9 mouse cellular contexts compared by ENCODE assay signal in genomic region chr17:40837308-40837707, GRCm38 (mm10). TPM values are rescaled to one million over a fixed set of nuclear protein-coding genes. Genes with fewer than 3 reads are reported as not detected.
A peak's percentile ranks its signal among the peaks of the same experiment; 100 is the strongest.
DNase-seq lines count a peak whose midpoint lies in the region; ATAC-seq lines count a peak whose summit lies in the region.
"Had no signal": no experiment of that assay in that cellular context is flagged by ENCODE, and none has a peak within 500 bp of the region (broad histone marks: within the 10 kb centered on the region; RNA-seq: fewer than 3 reads in every experiment).

No protein-coding gene starts in this region.

- H3K4me1 ChIP-seq in forebrain, embryonic 13.5 days = no peaks in the 10 kb centered on the region
- no peaks in the 10 kb centered on the region for H3K4me1 ChIP-seq in forebrain, embryonic 10.5 days
- H3K4me1 ChIP-seq in neural tube, embryonic 14.5 days (ENCODE audit: control insufficient read depth, insufficient read depth, low read length) = no peaks in the 10 kb centered on the region
- no peaks in the 10 kb centered on the region for H3K4me1 ChIP-seq in hindbrain, embryonic 14.5 days (replicated peaks; ENCODE audit: control insufficient read depth, insufficient read depth, low read length)
- H3K4me1 ChIP-seq: hindbrain, embryonic 15.5 days had no signal

- H3K27ac ChIP-seq in forebrain, embryonic 13.5 days = no peak overlapping the region
- no peak overlapping the region for H3K27ac ChIP-seq in forebrain, embryonic 10.5 days
- no peak overlapping the region for H3K27ac ChIP-seq in neural tube, embryonic 14.5 days (ENCODE audit: low read depth, low read length)
- H3K27ac ChIP-seq in hindbrain, embryonic 14.5 days = no peak overlapping the region
- H3K27ac ChIP-seq: hindbrain, embryonic 15.5 days had no signal

- DNase-seq in forebrain, embryonic 10.5 days (ENCODE audit: extremely low spot score, low spot score) = no peak
- no peak for DNase-seq in neural tube, embryonic 10.5 days (ENCODE audit: extremely low spot score, low spot score)
- peak; percentile 28 for DNase-seq in hindbrain, embryonic 14.5 days (ENCODE audit: low spot score)
- DNase-seq in retina, postnatal 1 day = peak; percentile 63
- no peak for DNase-seq in thymus, adult 18-20 months
- no peak for DNase-seq in layer of hippocampus, adult 9-11 months

- 0 out of 2 replicates have a peak, but pooled peaks have one; percentile 51 for ATAC-seq in forebrain, embryonic 13.5 days
- peak; percentile 61; the same call in 1 of the 2 replicates for ATAC-seq in neural tube, embryonic 14.5 days (ENCODE audit: low read depth)
- ATAC-seq in hindbrain, embryonic 14.5 days (ENCODE audit: low FRiP score) = peak; percentile 46; the same call in 1 of the 2 replicates

- no peaks in the 10 kb centered on the region for H3K27me3 ChIP-seq in forebrain, embryonic 13.5 days
- H3K27me3 ChIP-seq in forebrain, embryonic 10.5 days (ENCODE audit: poor library complexity, severe bottlenecking) = no peaks in the 10 kb centered on the region
- H3K27me3 ChIP-seq in neural tube, embryonic 14.5 days (ENCODE audit: control insufficient read depth, insufficient read depth, low read length) = no peaks in the 10 kb centered on the region
- no peaks in the 10 kb centered on the region for H3K27me3 ChIP-seq in hindbrain, embryonic 14.5 days (ENCODE audit: control insufficient read depth, insufficient read depth, low read length)
- H3K27me3 ChIP-seq: hindbrain, embryonic 15.5 days had no signal

- H3K9ac ChIP-seq in forebrain, embryonic 13.5 days = no peak overlapping the region
- H3K9ac ChIP-seq in neural tube, embryonic 14.5 days (replicated peaks; ENCODE audit: low read depth, low read length) = no peak overlapping the region
- no peak overlapping the region for H3K9ac ChIP-seq in hindbrain, embryonic 14.5 days
- H3K9ac ChIP-seq: hindbrain, embryonic 15.5 days had no signal

- H3K4me3 ChIP-seq in forebrain, embryonic 13.5 days = no peak overlapping the region
- H3K4me3 ChIP-seq in forebrain, embryonic 10.5 days = no peak overlapping the region
- H3K4me3 ChIP-seq in neural tube, embryonic 14.5 days (ENCODE audit: low read depth, low read length) = no peak overlapping the region
- no peak overlapping the region for H3K4me3 ChIP-seq in hindbrain, embryonic 14.5 days (replicated peaks; ENCODE audit: low read length)
- H3K4me3 ChIP-seq: hindbrain, embryonic 15.5 days had no signal

- no peak overlapping the region for H3K4me2 ChIP-seq in forebrain, embryonic 13.5 days
- H3K4me2 ChIP-seq in neural tube, embryonic 14.5 days (ENCODE audit: low read depth, low read length) = no peak overlapping the region
- H3K4me2 ChIP-seq in hindbrain, embryonic 14.5 days (replicated peaks) = no peak overlapping the region
- H3K4me2 ChIP-seq: hindbrain, embryonic 15.5 days had no signal

- no peaks in the 10 kb centered on the region for H3K9me3 ChIP-seq in forebrain, embryonic 13.5 days (replicated peaks)
- no peaks in the 10 kb centered on the region for H3K9me3 ChIP-seq in forebrain, embryonic 10.5 days
- H3K9me3 ChIP-seq in neural tube, embryonic 14.5 days (ENCODE audit: control insufficient read depth, low read length) = no peaks in the 10 kb centered on the region
- H3K9me3 ChIP-seq in hindbrain, embryonic 14.5 days (ENCODE audit: control insufficient read depth, low read length) = no peaks in the 10 kb centered on the region
- H3K9me3 ChIP-seq: hindbrain, embryonic 15.5 days had no signal

- H3K36me3 ChIP-seq in forebrain, embryonic 13.5 days (ENCODE audit: poor library complexity, severe bottlenecking) = no peaks in the 10 kb centered on the region
- H3K36me3 ChIP-seq in forebrain, embryonic 10.5 days (replicated peaks) = no peaks in the 10 kb centered on the region
- no peaks in the 10 kb centered on the region for H3K36me3 ChIP-seq in neural tube, embryonic 14.5 days (ENCODE audit: control insufficient read depth, insufficient read depth, low read length)
- no peaks in the 10 kb centered on the region for H3K36me3 ChIP-seq in hindbrain, embryonic 14.5 days (replicated peaks; ENCODE audit: control insufficient read depth, insufficient read depth)
- H3K36me3 ChIP-seq: hindbrain, embryonic 15.5 days had no signal

RNA-seq across cellular contexts. Expression of gene Rhag, which starts 26.4 kb away (rescaled TPM):
- 0.06 and 0.76 TPM in 2 replicates for polyA plus RNA-seq in forebrain, embryonic 13.5 days (2015; fragmentation: Nextera tagmentation; extraction: Ambion mirVana)
- polyA plus RNA-seq in forebrain, embryonic 10.5 days (2016; fragmentation: Nextera tagmentation; extraction: Ambion mirVana) = 5.7 and 8.2 TPM in 2 replicates
- polyA plus RNA-seq in neural tube, embryonic 14.5 days (2014; fragmentation: Nextera tagmentation; extraction: Ambion mirVana) = 0.20 and 0.57 TPM in 2 replicates
- polyA plus RNA-seq in hindbrain, embryonic 14.5 days (2014; fragmentation: Nextera tagmentation; extraction: Ambion mirVana) = 0.13 and 0.41 TPM in 2 replicates

RNA-seq across cellular contexts. Expression of gene Crisp2, which starts 30.5 kb away (rescaled TPM):
- polyA plus RNA-seq in forebrain, embryonic 13.5 days (2015; fragmentation: Nextera tagmentation; extraction: Ambion mirVana) = not detected in 2 replicates
- polyA plus RNA-seq in forebrain, embryonic 10.5 days (2016; fragmentation: Nextera tagmentation; extraction: Ambion mirVana) = not detected in 2 replicates
- not detected in 2 replicates for polyA plus RNA-seq in neural tube, embryonic 14.5 days (2014; fragmentation: Nextera tagmentation; extraction: Ambion mirVana)
- not detected in 2 replicates for polyA plus RNA-seq in hindbrain, embryonic 14.5 days (2014; fragmentation: Nextera tagmentation; extraction: Ambion mirVana)

RNA-seq across cellular contexts. Expression of gene 9130008F23Rik, which starts 43.1 kb away (rescaled TPM):
- 0.37 and 0.81 TPM in 2 replicates for polyA plus RNA-seq in forebrain, embryonic 13.5 days (2015; fragmentation: Nextera tagmentation; extraction: Ambion mirVana)
- 1.0 and 1.1 TPM in 2 replicates for polyA plus RNA-seq in forebrain, embryonic 10.5 days (2016; fragmentation: Nextera tagmentation; extraction: Ambion mirVana)
- polyA plus RNA-seq in neural tube, embryonic 14.5 days (2014; fragmentation: Nextera tagmentation; extraction: Ambion mirVana) = 0.45 and 0.59 TPM in 2 replicates
- polyA plus RNA-seq in hindbrain, embryonic 14.5 days (2014; fragmentation: Nextera tagmentation; extraction: Ambion mirVana) = 0.33 and 0.74 TPM in 2 replicates

Comparison
In these comparisons a context has a peak if more than half of its experiments do, and no peak if none do; other contexts are left out.
1. DNase-seq: peak in hindbrain, embryonic 14.5 days (single experiment) and retina, postnatal 1 day (single experiment); none in forebrain, embryonic 10.5 days (single experiment), neural tube, embryonic 10.5 days (single experiment), thymus, adult 18-20 months (0 of 2) and layer of hippocampus, adult 9-11 months (single experiment).
2. Peak in every context shown above with its lines, with median percentiles within 50 percentile points of each other: ATAC-seq.